Mouse (Mus musculus): ENCODE measurements around the gene Neurod1. TPM values are rescaled to one million over a fixed set of nuclear protein-coding genes. Genes with fewer than 3 reads are reported as not detected.

Gene Neurod1
- total and polyA plus RNA-seq, 3 experiments, result not detected

DNA sequence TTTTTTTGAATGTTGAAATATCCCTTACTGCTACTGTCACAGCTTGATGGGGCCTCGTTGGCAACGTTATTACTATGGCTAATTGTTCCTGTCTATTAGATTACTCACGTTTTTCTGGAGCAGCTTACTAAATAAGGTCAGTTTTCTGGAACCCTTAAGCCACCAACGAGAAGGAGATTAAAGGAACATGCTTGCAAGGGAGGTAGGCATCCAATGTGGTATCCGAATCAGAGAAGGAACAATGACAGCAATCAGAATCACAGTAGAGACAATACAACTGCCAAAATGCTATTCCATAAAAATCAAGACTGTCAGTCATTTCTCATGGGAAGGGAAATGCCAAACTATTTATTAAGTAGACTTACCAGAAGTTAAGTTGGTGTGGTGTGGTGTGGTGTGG lies 5.1 kb downstream of the Neurod1 start:
- dilution Hi-C loops (cut with MboI; ENCODE audit: extremely low pct_ligation_motif_present, extremely low pct_unique_long_range_greater_than_20kb, low sequenced_read_pairs) (no loop called here), in situ Hi-C loops (cut with MboI; ENCODE audit: low pct_ligation_motif_present, low pct_unique_long_range_greater_than_20kb, low sequenced_read_pairs) (no loop called here)
- Histone ChIP-seq H3K79me2 (replicated peaks; ENCODE audit: control insufficient read depth, extremely low read depth, insufficient read depth, poor library complexity, severe bottlenecking) (no peaks in the 10 kb centered on the region), H3K4me2 (ENCODE audit: insufficient read depth, low read depth, poor library complexity, severe bottlenecking) (no peak overlapping the region), H3K4me3 (replicated peaks in 1 of 3; ENCODE audit: low read depth in 2 of 3, low read length in 2 of 3, poor library complexity in 1 of 3) (no peak overlapping the region), H3K27ac (ENCODE audit: insufficient read depth, low read depth) (no peak overlapping the region), H3K4me1 (ENCODE audit: control insufficient read depth in 1 of 2, insufficient read depth in 2 of 2) (peaks cover 0 to 22% of the 10 kb centered on the region in 2 experiments; a peak in 2 of 4 replicates), H3K9me3 (replicated peaks; ENCODE audit: low read length) (no peaks in the 10 kb centered on the region), H3K9ac (ENCODE audit: insufficient read depth, low read depth) (no peak overlapping the region), H3K27me3 (replicated peaks) (no peaks in the 10 kb centered on the region), H3K36me3 (replicated peaks in 1 of 2; ENCODE audit: control insufficient read depth in 1 of 2, insufficient read depth in 1 of 2, low read length in 1 of 2) (no peaks in the 10 kb centered on the region)
- TF ChIP-seq ZMIZ1 (IDR thresholded peaks at IDR 0.05; ENCODE audit: low read depth, low read length), result no peak
- TF ChIP-seq NELFE (IDR thresholded peaks at IDR 0.05; ENCODE audit: low read depth, low read length), result no peak
- no peak for TF ChIP-seq POLR2A (IDR thresholded peaks at IDR 0.05; ENCODE audit: low read depth, low read length)
- no peak for TF ChIP-seq BHLHE40 (IDR thresholded peaks at IDR 0.05; ENCODE audit: low read depth, low read length)
- TF ChIP-seq USF2 (conservative IDR thresholded peaks at IDR 0.05; ENCODE audit: low read depth, low read length), result no peak
- no peak for TF ChIP-seq PAX5 (IDR thresholded peaks at IDR 0.05; ENCODE audit: low read length)
- no peak for TF ChIP-seq JUN (IDR thresholded peaks at IDR 0.05; ENCODE audit: insufficient read depth, low read depth, low read length)
- no peak for TF ChIP-seq UBTF (IDR thresholded peaks at IDR 0.05; ENCODE audit: low read depth, low read length)
- TF ChIP-seq E2F4 (IDR thresholded peaks at IDR 0.05; ENCODE audit: insufficient replicate concordance, low read depth, low read length), result no peak
- TF ChIP-seq ELF1 (IDR thresholded peaks at IDR 0.05; ENCODE audit: low read depth, low read length), result no peak
- TF ChIP-seq MXI1 (IDR thresholded peaks at IDR 0.05; ENCODE audit: low read depth, low read length), result no peak
- TF ChIP-seq CTCF (conservative IDR thresholded peaks at IDR 0.05 in 1 of 2, IDR thresholded peaks at IDR 0.05 in 1 of 2; ENCODE audit: low read depth in 2 of 2, low read length in 2 of 2), result no peak
- no peak for DNase-seq (ENCODE audit: extremely low read depth)

DNA sequence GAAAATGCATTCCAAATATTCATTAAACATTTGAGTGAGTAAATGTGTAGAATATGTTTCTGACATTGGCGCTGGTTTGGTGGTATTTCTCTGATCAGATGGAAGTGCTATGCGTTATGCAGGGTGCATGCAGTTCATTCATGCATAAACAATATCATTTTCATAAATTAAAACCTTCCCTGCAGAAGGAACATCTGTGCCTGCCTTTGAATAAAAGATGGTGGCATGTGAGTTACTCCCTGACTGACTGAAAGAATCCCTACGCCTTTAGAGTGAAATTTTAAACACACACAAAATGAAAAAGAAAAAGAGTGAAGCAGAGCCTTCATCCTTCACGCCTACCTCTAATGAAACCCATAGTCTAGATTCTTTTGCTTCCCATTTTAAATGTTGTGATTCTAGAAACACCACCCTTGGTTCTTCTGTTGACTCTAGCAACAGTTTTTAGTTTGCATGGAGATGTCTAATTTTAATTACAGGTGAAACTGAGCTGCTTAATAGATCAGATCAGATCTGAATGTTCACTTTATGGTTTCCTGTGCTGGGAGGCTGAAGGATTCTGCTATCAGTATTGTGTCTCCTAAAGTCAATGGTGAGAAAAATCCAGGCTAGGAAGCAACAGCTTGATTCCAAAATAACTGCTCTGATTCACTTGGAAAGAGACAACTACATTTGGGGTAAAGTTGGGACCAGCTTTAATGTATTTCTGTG lies 5.7 kb downstream of the Neurod1 start:
- no peak overlapping the region for H3K4me2 ChIP-seq (ENCODE audit: insufficient read depth, low read depth, poor library complexity, severe bottlenecking)
- no peak overlapping the region for H3K4me3 ChIP-seq (replicated peaks in 1 of 3; ENCODE audit: low read depth in 2 of 3, low read length in 2 of 3, poor library complexity in 1 of 3)
- in situ Hi-C loops (cut with MboI; ENCODE audit: low pct_ligation_motif_present, low pct_unique_long_range_greater_than_20kb, low sequenced_read_pairs) (no loop called here), dilution Hi-C loops (cut with MboI; ENCODE audit: extremely low pct_ligation_motif_present, extremely low pct_unique_long_range_greater_than_20kb, low sequenced_read_pairs) (no loop called here)
- H3K27me3 ChIP-seq (replicated peaks), result no peaks in the 10 kb centered on the region
- H3K9ac ChIP-seq (ENCODE audit: insufficient read depth, low read depth), result no peak overlapping the region
- H3K4me1 ChIP-seq (ENCODE audit: control insufficient read depth in 1 of 2, insufficient read depth in 2 of 2), result peaks cover 0 to 22% of the 10 kb centered on the region in 2 experiments; a peak in 2 of 4 replicates
- H3K36me3 ChIP-seq (replicated peaks in 1 of 2; ENCODE audit: control insufficient read depth in 1 of 2, insufficient read depth in 1 of 2, low read length in 1 of 2), result no peaks in the 10 kb centered on the region
- no peaks in the 10 kb centered on the region for H3K9me3 ChIP-seq (replicated peaks; ENCODE audit: low read length)
- no peak overlapping the region for H3K27ac ChIP-seq (ENCODE audit: insufficient read depth, low read depth)
- no peak for TF ChIP-seq KAT2A (IDR thresholded peaks at IDR 0.05; ENCODE audit: insufficient replicate concordance, low read length)
- TF ChIP-seq TBP (conservative IDR thresholded peaks at IDR 0.05; ENCODE audit: low read depth, low read length), result no peak
- TF ChIP-seq UBTF (IDR thresholded peaks at IDR 0.05; ENCODE audit: low read depth, low read length), result no peak
- no peak for TF ChIP-seq ETS1 (conservative IDR thresholded peaks at IDR 0.05; ENCODE audit: low read depth, low read length)
- TF ChIP-seq CHD1 (IDR thresholded peaks at IDR 0.05; ENCODE audit: low read depth, low read length), result no peak
- TF ChIP-seq SMC3 (IDR thresholded peaks at IDR 0.05; ENCODE audit: low read depth, low read length), result no peak
- no peak for TF ChIP-seq MEF2A (IDR thresholded peaks at IDR 0.05; ENCODE audit: borderline replicate concordance, low read depth, low read length)
- TF ChIP-seq POLR2AphosphoS2 (IDR thresholded peaks at IDR 0.05; ENCODE audit: low read depth, low read length), result no peak
- no peak for TF ChIP-seq TCF12 (IDR thresholded peaks at IDR 0.05; ENCODE audit: low read depth, low read length)
- no peak for TF ChIP-seq HCFC1 (IDR thresholded peaks at IDR 0.05; ENCODE audit: low read depth, low read length)
- H3K79me2 ChIP-seq (replicated peaks; ENCODE audit: control insufficient read depth, extremely low read depth, insufficient read depth, poor library complexity, severe bottlenecking), result no peaks in the 10 kb centered on the region
- DNase-seq (ENCODE audit: extremely low read depth), result no peak
